Mouse (Mus musculus) induced T-regulatory cell, adult 2 months (primary cell): ENCODE measurements around the gene Mgat5b.

Experiments used
- DNase-seq: peaks from one replicate; pipeline ENCODE4 v3.0.0-alpha.2; 2012; ENCODE audit warnings: low read depth

Gene Mgat5b

DNA sequence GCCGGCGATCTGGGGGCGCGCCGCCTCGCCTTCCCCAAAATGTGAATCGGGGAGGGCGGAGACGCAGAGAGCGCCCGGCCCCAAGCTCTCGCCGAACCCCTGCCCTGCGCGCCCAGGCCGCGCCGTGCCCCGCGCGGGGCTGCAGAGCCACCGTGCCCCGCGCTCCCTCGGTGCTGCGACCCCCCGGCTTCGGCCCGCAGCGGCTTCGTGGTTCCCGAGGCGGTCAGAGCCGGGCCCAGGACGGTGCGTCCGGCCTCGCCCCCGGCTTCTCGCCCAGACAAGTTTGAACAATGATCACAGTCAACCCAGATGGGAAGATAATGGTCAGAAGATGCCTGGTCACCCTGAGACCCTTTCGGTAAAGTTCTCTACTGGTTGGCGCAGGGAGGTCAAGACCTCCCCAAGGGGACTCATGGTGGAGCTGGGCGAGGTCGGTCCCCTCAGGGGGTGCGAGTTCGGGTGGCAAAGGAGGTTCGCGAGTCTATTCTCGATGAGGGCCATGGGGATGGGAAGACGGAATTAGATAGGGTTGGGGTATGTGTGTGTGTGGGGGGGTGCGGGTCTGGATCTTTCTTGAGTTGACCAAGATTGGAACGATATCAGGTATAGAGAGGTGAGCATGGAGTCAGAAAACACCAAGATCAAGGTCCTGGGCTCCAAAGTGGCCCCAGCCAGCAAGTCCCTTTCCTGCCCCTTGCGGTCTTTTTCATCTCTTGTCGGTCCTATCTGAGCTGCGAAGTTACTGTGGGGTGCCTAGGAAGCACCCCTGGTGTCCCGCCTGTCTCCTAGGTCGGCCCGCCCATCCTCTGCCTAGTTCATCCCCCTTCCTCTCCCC, 740 bp downstream of the Mgat5b start:
- DNase-seq, result peak; percentile 15

GRCm38 (mm10) chr11:116920746-116921145, 2.1 kb downstream of the Mgat5b start:
- DNase-seq, result no peak

- DNase-seq, result no peak
Measured at GRCm38 (mm10) chr11:116922058-116922457, 3.4 kb downstream of the Mgat5b start.

DNA sequence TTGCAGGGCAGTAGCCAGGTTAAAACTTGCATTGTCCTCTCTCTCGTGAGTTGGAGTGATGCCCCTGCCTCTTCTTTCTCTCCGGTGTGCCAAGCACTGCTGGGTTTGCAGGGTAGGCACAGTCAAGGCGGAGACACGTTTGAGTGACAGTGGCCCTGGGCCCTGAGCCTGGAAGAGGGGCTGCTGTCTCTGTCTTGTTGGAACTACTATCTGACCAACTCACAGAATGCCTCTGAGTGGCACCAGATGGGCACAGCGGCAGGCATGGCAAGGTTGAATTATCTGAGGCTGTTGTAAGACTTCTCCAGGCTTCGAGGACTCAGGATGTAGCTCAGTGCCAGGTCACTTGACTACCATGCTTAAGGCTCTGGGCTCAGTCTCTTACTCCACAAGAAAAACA, 9.4 kb downstream of the Mgat5b start:
- no peak for DNase-seq

DNA sequence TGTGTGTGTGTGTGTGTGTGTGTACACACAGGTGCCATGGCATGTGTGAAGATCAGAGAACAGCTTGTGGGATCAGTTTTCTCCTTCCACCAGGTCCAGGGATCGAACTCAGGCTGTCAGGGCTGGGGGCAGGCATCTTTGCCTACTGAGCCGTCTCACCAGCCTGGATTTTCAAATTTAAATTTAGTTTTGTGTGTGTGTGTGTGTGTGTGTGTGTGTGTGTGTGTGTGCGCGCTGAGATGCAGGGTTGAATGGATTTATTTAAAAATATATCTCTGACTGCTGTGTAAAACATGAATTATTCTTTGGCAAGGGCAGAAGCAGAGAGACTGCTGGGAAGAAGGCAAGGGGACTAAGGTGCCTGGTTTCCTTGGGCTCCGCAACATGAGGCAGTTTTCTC, 16.2 kb downstream of the Mgat5b start:
- DNase-seq, result no peak

- DNase-seq, result no peak
Measured at GRCm38 (mm10) chr11:116935354-116935753, 16.7 kb downstream of the Mgat5b start.

- no peak for DNase-seq
Measured at GRCm38 (mm10) chr11:116935917-116936316, 17.3 kb downstream of the Mgat5b start.

DNA sequence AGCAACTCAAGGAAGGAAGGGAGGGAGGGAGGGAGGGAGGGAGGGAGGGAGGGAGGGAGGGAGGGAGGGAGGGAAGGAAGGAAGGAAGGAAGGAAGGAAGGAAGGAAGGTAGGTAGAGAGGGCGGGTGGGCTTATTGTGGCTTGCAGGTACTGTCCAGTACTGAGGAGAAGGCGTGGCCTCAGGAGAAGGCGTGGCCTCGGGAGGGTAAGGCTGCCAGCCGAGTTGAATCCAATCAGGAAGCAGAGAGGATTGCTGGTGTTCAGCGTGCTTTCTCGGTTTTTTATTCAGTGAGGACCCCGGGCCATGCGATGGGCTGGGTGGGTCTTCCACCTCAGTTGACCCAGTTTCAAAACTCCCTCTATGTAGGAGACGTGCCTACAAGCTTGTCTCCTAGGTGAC, 18.5 kb downstream of the Mgat5b start:
- no peak for DNase-seq

DNA sequence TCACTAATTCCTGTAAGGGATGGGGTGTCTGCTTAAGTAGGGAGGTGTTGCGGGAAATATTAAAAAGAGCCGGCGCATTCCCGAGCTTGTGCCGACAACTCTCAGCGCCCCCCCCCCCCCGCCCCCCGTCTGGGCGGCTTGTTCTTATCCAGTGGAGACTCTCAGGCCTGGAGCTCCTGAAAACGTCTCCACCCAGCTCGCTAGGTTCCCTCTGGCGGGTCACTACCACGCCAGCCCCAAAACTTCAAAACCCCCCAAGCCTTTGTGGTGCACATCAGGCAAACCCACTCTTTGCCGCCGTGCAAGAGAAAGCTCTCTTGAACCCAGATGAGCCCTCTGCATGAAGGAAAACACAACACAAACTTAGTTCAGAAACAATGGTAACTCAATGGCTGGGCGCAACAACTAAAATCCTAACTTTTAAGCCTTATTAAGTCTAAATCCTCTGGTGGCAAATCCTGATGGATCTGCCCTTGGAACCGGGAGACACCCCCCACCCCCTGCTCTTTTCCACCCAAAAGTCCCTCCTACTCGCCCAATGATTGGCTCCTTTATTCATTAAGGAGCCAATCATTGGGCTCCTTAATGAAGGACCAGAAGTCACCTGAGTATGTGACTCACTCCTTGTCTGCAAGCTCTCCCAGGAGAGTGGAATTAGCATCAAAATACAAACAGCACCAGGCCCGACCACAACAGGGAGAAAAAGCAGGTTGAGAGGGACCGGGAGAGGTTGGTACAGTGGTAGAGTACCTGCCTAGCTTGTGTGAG, 21.6 kb downstream of the Mgat5b start:
- no peak for DNase-seq

GRCm38 (mm10) chr11:116944346-116944745, 25.7 kb downstream of the Mgat5b start:
- no peak for DNase-seq

- DNase-seq, result peak; percentile 62
Measured at GRCm38 (mm10) chr11:116949832-116950231, 31.2 kb downstream of the Mgat5b start.

DNA sequence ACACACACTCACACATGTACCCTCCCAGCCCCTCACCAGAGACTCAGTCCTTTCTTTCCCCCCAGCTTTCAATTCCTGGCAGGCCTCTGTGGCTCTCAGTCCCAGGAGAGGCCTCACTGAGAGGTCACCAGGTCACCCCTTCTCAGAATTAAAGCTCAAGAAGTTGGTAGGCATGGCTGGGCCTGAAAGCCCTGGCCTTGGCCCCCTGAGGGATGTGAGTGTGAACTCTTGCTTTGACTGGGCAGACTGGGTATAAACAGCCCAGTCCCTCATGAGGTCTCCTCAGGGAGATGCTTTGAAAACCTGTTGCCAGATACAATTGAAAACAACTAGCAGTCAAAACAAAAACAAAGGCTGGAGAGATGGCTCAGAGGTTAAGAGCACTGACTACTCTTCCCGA, 32.8 kb downstream of the Mgat5b start:
- DNase-seq, result no peak

- no peak for DNase-seq
Measured at GRCm38 (mm10) chr11:116954231-116955118, 35.8 kb downstream of the Mgat5b start.

GRCm38 (mm10) chr11:116958601-116959000, 39.9 kb downstream of the Mgat5b start:
- DNase-seq, result no peak

- no peak for DNase-seq
Measured at GRCm38 (mm10) chr11:116965061-116965460, 46.4 kb downstream of the Mgat5b start.

GRCm38 (mm10) chr11:116965961-116966360, 47.3 kb downstream of the Mgat5b start:
- DNase-seq, result no peak

GRCm38 (mm10) chr11:116968586-116968985, 49.9 kb downstream of the Mgat5b start:
- no peak for DNase-seq

DNA sequence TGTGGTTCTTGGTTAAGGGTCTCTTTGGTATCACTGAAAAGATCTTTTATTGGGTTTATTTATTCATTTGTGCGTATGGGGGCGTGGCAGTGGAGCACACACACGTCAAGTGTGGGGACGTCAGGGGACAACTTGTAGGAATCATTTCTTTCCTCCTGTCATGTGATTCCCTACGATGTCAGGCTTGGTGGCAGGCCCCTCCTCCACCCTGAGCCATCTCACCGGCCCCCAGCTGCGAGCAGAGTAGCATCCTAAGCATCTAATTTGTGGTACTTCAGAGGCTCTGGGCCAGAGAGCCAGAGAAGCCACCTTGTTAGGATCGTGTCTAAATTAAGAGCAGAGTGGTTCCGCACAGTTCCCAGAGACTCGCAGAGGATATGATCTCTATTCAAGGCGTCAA, 50.8 kb downstream of the Mgat5b start:
- no peak for DNase-seq

- DNase-seq, result no peak
Measured at GRCm38 (mm10) chr11:116970847-116971246, 52.2 kb downstream of the Mgat5b start.

GRCm38 (mm10) chr11:116972828-116973227, 54.2 kb downstream of the Mgat5b start:
- DNase-seq, result no peak

DNA sequence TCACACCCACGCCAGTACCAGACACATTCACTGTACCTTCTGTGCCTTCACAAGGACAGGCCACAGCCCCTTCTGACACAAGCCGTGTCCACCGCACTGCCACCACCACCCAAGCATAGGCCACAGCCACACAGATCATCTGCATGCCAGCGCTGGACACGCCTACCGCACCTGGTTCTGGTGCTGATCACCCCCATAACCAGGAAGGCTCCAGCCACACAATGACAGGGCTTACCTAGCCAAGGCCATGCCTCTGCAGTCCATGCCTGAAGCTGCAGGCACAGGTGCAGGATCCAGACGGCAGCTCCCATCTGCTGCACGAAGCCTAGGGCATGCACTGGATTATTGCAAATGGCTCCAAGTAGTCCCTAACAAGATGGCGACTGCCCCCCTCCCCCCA, 54.8 kb downstream of the Mgat5b start:
- DNase-seq, result no peak

- no peak for DNase-seq
Measured at GRCm38 (mm10) chr11:116974341-116974740, 55.7 kb downstream of the Mgat5b start.
